Mouse (Mus musculus) heart, postnatal 0 days (tissue): ENCODE measurements around the gene Swt1. TPM values are rescaled to one million over a fixed set of nuclear protein-coding genes. Genes with fewer than 3 reads are reported as not detected.

Experiments
- ATAC-seq: fragments of 200-750 bp; cut with Nextera tagmentation; 2 replicates; pipeline ENCODE4 v1.8.0; 2017; ENCODE audit warnings: low read depth, moderate number of reproducible peaks, moderate library complexity; ENCODE audit not compliant: insufficient read depth
- DNase-seq: peaks from one replicate; pipeline ENCODE4 v3.0.0-alpha.2; 2016; ENCODE audit warnings: low spot score
- H3K27ac ChIP-seq: fragments of 300-500 bp; sonication (generic); 2 replicates; pipeline ENCODE4 v1.5.1; 2014; ENCODE audit warnings: low read depth, mild to moderate bottlenecking
- H3K27me3 ChIP-seq: fragments of 300-500 bp; sonication (generic); 2 replicates; pipeline ENCODE4 v1.6.1; 2014; ENCODE audit warnings: low read length, mixed read lengths; ENCODE audit not compliant: control insufficient read depth, insufficient read depth
- H3K36me3 ChIP-seq: fragments of 300-500 bp; sonication (generic); replicated peaks from 2 replicates; pipeline ENCODE4 v1.6.1; 2014; ENCODE audit warnings: low read length, mixed read lengths; ENCODE audit not compliant: control insufficient read depth, insufficient read depth
- H3K4me1 ChIP-seq: fragments of 300-500 bp; sonication (generic); 2 replicates; pipeline ENCODE4 v1.6.1; 2014; ENCODE audit warnings: antibody characterized with exemption; ENCODE audit not compliant: control insufficient read depth, insufficient read depth
- H3K4me2 ChIP-seq: fragments of 300-500 bp; sonication (generic); 2 replicates; pipeline ENCODE4 v1.6.1; 2014; ENCODE audit warnings: low read depth, mild to moderate bottlenecking, low read length, moderate library complexity
- H3K4me3 ChIP-seq: fragments of 300-500 bp; sonication (generic); 2 replicates; pipeline ENCODE4 v1.5.1; 2014; ENCODE audit warnings: low read depth, low read length
- H3K9ac ChIP-seq: fragments of 300-500 bp; sonication (generic); replicated peaks from 2 replicates; pipeline ENCODE4 v1.6.1; 2014; ENCODE audit warnings: low read depth, low read length, mixed read lengths
- H3K9me3 ChIP-seq: fragments of 300-500 bp; sonication (generic); replicated peaks from 2 replicates; pipeline ENCODE4 v1.6.1; 2016; ENCODE audit warnings: low read length; ENCODE audit not compliant: control insufficient read depth
- CTCF ChIP-seq: IDR thresholded peaks from 2 replicates; pipeline ENCODE4 v1.5.1; 2016; ENCODE audit warnings: antibody characterized with exemption, control low read depth, low read depth
- EP300 ChIP-seq: IDR thresholded peaks from 2 replicates; pipeline ENCODE4 v1.6.1; 2016; ENCODE audit warnings: antibody characterized with exemption, low read depth
- WGBS: fragments of 180-500 bp; shearing (Covaris S2); extraction: QIAGEN DNeasy Blood & Tissue Kit; methylation state at CpG from one replicate; pipeline ENCODE4 v1.1.7; 2014; 5-methylcytosine and 5-hydroxymethylcytosine counted together
- polyA plus RNA-seq: library from polyadenylated mRNA; unstranded; fragments of >200 nt; fragmentation: Nextera tagmentation; extraction: Ambion mirVana; gene quantifications from 2 replicates; pipeline ENCODE4 v1.2.1, GENCODE M21; 2015
- total RNA-seq: library from RNA; depleted of rRNA; stranded (reverse); fragments of >200 nt; gene quantifications from 2 replicates; pipeline ENCODE4 v1.2.3, GENCODE M21; 2014; ENCODE audit warnings: low replicate concordance

Swt1 gene
- total and polyA plus RNA-seq, 2 experiments from 2014 or later: 2.9 to 15.9 TPM

DNA sequence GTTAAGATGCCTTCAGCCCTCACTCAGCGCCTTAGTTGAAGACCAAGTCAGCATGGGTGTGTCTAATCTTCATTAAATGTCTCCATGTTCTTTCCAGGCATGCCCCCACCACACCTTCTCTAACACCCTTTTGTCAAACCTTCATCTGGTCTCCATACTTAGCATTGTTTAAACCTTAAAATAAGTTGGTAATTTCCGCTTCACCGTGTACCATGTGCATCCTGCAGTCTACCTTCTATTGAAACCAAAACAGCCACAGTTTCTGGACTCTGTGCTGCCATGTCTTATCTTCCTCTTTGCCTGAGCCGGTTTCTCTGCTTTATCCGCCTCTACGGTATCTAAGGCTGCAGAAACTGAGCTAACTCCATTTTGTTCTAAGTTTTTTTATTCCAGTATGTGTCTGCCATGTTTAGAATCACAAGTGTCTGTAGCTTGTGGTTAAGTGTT is 81.6 kb downstream of the Swt1 start:
- TF ChIP-seq CTCF: no peak
- no peak for TF ChIP-seq EP300
- Histone ChIP-seq H3K4me1 (peaks cover 6% of the 10 kb centered on the region), H3K36me3 (peaks cover 23% of the 10 kb centered on the region), H3K27ac (peak overlapping the region; percentile 95), H3K9ac (peak overlapping the region; percentile 93), H3K4me2 (peak overlapping the region; percentile 68), H3K4me3 (peak overlapping the region; percentile 84), H3K27me3 (no peaks in the 10 kb centered on the region), H3K9me3 (no peaks in the 10 kb centered on the region)
- DNase-seq: peak; percentile 64
- no peak for ATAC-seq
- WGBS: 6% methylated on average over 6 of the region's 6 CpGs

DNA sequence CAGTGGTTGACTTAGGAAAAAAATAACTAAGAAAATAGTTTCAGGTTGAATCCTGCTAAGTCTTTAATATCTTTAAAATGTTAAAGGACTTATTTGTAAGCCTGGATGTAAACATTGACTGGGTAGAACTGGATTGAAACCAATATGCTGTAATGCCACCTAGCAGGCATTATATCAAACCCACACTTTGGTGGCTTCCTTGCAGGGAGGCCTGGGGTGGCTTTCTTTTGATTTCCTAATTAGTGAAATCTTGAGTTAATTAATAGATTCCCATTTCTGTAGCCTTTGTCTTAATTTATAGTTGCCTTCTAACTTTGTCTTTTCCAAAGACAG is 82.4 kb downstream of the Swt1 start:
- DNase-seq (no peak), ATAC-seq (no peak)
- H3K27ac ChIP-seq: peak overlapping the region; percentile 95
- peaks cover 15% of the 10 kb centered on the region for H3K36me3 ChIP-seq
- no peaks in the 10 kb centered on the region for H3K27me3 ChIP-seq
- TF ChIP-seq CTCF (no peak), EP300 (no peak)
- peaks cover 14% of the 10 kb centered on the region for H3K4me1 ChIP-seq
- H3K9me3 ChIP-seq: no peaks in the 10 kb centered on the region
- peak overlapping the region; percentile 93 for H3K9ac ChIP-seq
- H3K4me2 ChIP-seq: peak overlapping the region; percentile 68
- H3K4me3 ChIP-seq: peak overlapping the region; percentile 84

DNA sequence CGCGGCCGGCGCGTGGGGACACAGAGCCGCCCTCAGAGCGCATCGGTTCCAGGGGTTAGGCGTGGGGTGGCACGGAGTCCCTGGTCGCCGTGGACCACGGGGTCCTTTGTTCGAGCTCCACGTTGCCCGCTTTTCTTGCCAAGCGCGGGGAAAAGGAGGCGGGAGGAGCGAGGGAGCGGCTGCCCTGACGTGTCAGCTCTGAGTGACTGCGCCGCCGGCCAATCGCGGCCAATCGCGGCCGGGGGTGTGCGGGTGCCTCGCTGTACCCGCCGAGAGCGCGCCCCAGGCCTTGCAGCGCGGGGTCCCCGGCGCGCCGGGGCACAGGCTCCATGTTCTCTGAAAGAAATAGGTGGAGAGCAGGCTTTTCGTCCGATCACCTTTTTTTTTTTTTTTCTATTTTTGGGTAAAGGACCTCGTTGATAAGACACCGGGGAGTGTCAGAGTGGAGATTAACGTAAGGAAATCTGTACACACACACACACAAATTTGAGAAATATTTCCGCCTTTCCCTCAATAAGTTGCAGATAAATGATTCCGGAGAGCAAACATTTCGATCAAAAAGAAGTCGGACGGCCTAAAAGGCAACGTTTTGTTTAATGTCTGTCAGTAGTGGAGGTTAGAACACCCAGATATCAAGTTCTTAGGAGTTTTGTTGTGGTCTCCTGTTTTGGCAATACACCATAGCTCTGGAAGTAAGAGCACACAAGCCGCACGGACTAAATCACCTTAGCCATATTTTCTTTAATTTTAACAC is 83.0 kb downstream of the Swt1 start:
- Histone ChIP-seq H3K27me3 (no peaks in the 10 kb centered on the region), H3K27ac (peak overlapping the region; percentile 95), H3K36me3 (peaks cover 10% of the 10 kb centered on the region), H3K4me2 (peak overlapping the region; percentile 68), H3K9ac (peak overlapping the region; percentile 93), H3K4me1 (peaks cover 18% of the 10 kb centered on the region), H3K4me3 (peak overlapping the region; percentile 84), H3K9me3 (no peaks in the 10 kb centered on the region)
- ATAC-seq (peak; percentile 53), DNase-seq (peak; percentile 85)
- TF ChIP-seq CTCF (no peak), EP300 (no peak)
- WGBS: under 1% methylated on average over 47 of the region's 55 CpGs

DNA sequence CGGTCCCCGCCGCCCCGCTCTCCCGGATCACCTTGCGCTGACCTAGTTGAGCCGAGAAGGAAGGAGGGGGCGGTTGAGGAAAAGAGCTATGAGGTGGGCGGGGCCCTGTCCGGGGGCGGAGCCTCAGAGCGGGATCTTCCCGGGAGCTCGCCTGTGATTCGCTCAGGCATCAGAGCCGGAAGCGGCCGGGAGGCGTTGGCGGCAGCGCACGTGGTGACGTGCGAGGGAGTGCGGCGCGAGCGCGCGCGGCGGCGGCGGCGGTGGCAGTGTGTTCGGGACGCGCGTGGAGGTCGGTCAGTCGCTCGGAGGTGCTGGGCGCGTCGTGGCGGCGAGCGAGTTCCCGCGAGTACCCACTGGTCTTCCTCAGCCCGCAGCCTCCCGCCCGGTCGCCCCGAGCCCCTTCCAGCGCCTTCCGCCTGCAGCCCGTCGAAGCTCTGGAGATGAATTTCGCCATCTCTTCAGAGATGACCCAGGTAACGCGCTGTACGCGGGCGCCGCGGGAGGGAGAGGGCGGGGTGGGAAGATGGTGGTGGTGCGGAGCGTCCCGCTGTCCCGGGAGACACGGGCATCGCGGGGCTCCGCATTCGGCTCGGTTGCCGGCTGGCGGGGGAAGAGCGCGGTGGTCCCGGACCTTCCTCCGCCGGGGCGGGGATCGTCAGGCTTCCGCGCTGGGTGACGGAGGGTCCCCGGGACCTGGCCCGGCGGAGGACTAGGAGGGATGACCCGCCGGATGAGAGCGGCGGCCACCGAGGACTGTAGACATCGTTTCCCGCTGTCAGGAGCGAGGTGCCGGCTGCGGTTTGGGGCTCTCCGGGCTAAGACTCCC is 83.8 kb downstream of the Swt1 start, which contains the start of gene Ivns1abp:
Gene Ivns1abp, plus strand, starts transcription at position 195 of the 826 bp plus-strand sequence.
- Histone ChIP-seq H3K9me3 (no peaks in the 10 kb centered on the region), H3K27me3 (no peaks in the 10 kb centered on the region), H3K4me1 (peaks cover 20% of the 10 kb centered on the region), H3K4me2 (peak within 1 kb of the TSS; percentile 68), H3K27ac (peak within 1 kb of the TSS; percentile 95), H3K4me3 (peak within 1 kb of the TSS; percentile 84), H3K36me3 (peaks cover 3% of the 10 kb centered on the region), H3K9ac (peak within 1 kb of the TSS; percentile 93)
- DNase-seq: peak; percentile 99
- under 1% methylated on average over 88 of the region's 104 CpGs for WGBS
- TF ChIP-seq EP300 (no peak; the same call in 1 of the 2 replicates), CTCF (no peak)
- peak; percentile 89 for ATAC-seq

DNA sequence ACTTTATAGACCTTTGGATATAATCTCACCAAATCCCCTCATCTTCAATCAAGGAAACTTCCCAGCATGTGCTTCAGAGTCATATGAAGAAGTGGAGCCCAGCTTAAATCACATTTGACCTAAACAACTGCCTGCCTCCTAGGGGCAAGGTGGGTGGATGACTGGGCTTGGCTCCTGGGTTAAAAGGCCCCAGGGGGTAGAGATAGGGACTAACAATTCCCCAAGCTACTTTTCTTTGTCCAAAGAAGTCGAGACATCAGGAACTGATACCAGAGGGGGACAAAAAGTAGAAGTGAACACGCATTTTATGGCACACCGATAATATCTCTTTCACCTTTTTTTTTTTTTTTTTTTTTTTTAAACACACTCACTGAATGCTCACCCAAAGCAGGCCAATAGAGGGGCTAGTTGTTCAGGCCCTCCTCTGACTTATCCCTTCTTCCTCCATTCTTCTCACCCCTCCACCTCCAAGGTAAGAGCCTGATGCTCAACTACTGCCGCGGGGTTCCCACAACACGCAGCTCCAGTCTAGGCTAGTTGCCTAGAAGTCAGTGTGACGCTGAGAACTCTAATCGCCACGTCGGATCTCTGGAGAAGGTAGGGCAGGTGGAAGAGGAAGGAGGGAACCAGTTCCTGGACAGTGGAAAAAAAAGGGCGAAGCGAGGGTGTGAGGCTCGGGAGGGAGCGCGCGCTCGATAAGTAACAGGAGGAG is 84.5 kb downstream of the Swt1 start:
- under 1% methylated on average over 17 of the region's 17 CpGs for WGBS
- Histone ChIP-seq H3K4me3 (peak overlapping the region; percentile 84), H3K36me3 (no peaks in the 10 kb centered on the region), H3K4me1 (peaks cover 20% of the 10 kb centered on the region), H3K27ac (peak overlapping the region; percentile 95), H3K27me3 (no peaks in the 10 kb centered on the region), H3K9ac (peak overlapping the region; percentile 93), H3K4me2 (peak overlapping the region; percentile 68), H3K9me3 (no peaks in the 10 kb centered on the region)
- peak; percentile 7; the same call in 1 of the 2 replicates for TF ChIP-seq EP300
- peak; percentile 35 for TF ChIP-seq CTCF
- DNase-seq: peak; percentile 69
- no peak for ATAC-seq
